Mouse (Mus musculus) frontal cortex, adult 2 months (tissue): ENCODE measurements around the gene Rec8. TPM values are rescaled to one million over a fixed set of nuclear protein-coding genes. Genes with fewer than 3 reads are reported as not detected.
A peak's percentile ranks its signal among the peaks of the same experiment; 100 is the strongest.

ENCODE experiments used
- DNase-seq, 2 experiments: peaks; one replicate each; pipeline ENCODE4 v3.0.0; 2022; ENCODE audit warnings: low spot score in 1 of 2; ENCODE audit errors: extremely low spot score in 1 of 2
- polyA plus RNA-seq: library from polyadenylated mRNA; depleted of rRNA; stranded (reverse); fragments of >200 nt; gene quantifications from 2 replicates; pipeline ENCODE4 v1.2.3, GENCODE M21; 2012

Rec8 gene
- polyA plus RNA-seq, 1 experiment = 17.2 TPM

DNA sequence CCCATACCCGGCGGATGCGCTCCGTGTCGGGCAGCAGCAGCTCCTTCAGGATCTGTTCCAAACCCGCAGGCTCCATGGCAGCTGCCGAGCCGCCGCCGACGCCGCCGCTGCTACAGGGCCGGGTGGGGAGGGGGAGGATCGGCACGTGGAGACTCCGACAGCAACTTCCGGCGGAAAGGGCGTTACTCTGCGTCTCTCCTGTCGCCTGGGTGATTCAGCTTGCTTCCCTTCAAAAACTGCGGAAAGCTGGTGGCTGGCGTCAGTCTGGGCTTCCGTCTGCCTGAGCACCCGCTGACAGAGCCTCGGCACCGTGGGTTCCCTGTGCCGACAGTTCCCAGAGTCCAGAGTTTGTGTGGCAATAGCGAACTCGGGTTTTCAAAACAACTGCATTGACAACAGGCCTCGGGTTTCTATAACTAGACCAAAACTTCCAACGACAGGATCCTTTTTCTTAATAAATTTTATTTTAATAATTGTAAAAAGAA lies 17.7 kb downstream of the Rec8 start, which contains the start of gene Ipo4:
Gene Ipo4, minus strand, starts transcription at position 435 of the 485 bp plus-strand sequence.
- peak; percentile 85 to 93 for DNase-seq

DNA sequence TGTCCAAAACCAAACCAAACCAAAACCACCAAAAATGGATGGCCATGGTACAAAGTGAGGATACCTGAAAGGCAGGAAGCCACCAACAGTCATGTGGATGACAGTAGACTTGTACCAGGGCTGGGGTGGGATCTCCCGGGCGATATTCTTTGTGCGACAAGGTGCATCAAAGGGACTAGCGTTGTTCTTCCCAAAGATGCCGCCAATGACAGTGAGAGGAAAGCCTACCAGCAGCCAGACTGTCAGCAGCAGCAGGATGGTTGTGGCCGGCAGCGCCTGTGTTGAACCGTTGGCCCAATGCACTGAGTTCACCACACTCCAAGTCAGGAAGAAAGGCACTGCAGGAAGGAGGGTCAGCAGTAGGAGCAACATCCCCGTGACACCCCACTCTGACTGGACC lies 20.0 kb downstream of the Rec8 start, which contains the start of gene Gm49378:
Gene Gm49378, minus strand, starts transcription at position 101 of the 400 bp plus-strand sequence.
- no peak for DNase-seq

GRCm38 (mm10) chr14:55640816-55641215 lies 23.0 kb downstream of the Rec8 start:
- no peak for DNase-seq

DNA sequence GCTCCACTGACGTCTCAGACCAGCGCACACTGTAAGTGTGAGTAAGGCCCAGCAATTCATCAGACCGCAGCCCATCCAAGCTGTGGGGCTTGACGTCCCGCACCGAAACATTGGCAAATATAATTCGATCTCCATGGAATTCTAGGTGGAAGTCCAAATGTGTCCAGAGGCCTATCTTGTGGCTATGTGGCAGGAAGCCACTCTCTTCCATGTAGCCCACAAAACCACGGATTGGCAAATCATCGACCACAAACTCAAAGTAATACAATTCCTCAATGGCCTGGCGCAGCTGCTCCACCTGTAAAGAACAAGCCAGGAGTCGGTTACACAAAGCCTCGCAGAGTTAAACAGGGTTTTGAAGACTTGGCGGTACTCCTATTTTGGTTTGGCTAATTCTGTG lies 23.5 kb downstream of the Rec8 start:
- DNase-seq = no peak

GRCm38 (mm10) chr14:55642679-55643059 lies 24.8 kb downstream of the Rec8 start:
- no peak for DNase-seq

GRCm38 (mm10) chr14:55643060-55643907 lies 25.4 kb downstream of the Rec8 start, which contains the start of gene Tm9sf1:
Tm9sf1 (minus strand) TSS chr14:55643806.
- DNase-seq = peak; percentile 59 to 83

DNA sequence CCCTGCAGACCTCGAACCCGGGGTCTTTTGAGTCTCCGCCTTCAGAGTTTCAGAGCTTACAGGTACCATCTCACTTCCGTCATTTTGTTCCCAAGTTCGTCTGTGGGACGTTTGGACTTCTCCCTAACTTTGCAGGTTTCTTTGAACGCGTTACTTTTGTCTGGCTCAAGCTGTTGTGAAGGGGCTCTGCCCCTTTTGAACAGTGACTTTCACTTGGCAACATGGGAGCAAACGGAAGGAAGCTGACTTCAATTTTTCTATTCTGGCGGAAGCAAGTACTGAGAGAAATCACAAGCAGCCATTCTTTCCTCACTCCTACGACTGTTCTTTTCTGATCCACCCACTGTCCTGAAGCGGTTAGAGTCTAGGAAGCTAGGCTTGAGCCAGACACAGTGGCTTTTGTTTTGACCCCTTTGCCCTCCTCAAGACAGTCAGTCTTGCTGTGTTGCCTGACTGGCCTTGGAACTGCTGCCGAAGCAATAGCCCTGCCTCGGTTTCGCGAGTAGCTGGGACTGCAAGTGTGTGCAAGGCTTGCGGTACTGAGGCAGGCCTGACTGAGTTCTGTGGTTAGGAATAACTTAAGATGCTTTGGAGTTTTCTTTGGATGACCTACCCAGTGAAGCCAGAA lies 26.5 kb downstream of the Rec8 start:
- no peak for DNase-seq

- no peak for DNase-seq
Observed at GRCm38 (mm10) chr14:55649884-55650283, 32.0 kb downstream of the Rec8 start, which contains the start of gene Tssk4. Tssk4 (plus strand) TSS chr14:55650184.

DNA sequence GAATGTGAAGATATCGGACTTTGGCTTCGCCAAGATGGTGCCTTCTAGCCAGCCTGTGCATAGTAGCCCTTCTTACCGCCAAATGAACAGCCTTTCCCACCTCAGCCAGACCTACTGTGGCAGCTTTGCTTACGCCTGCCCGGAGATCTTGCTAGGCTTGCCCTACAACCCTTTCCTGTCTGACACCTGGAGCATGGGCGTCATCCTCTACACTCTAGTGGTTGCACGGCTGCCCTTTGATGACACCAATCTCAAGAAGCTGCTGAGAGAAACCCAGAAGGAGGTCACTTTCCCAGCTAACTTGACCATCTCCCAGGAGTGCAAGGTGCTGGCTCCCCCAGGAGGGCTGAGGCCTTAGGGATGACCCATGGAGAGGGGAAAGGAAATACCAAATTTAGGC lies 33.7 kb downstream of the Rec8 start:
- DNase-seq = no peak

DNA sequence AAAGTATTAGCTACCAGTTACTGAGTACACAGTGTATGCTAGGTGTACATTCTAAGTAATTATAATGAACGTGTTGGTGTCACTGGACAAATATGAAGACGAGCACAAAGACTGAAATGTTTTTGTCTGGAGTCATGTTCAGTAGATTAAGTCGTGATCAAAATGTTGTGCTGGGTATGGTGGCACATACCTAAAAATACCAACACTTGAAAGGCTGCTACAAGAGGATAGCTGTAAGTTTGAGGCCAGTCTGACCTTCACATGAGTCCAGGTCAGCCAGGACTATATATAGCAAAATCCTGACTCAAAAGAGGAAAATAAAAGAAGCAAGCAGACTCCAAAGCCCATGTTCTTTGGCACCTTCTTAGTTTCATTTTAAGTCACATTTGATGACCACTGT lies 39.1 kb downstream of the Rec8 start:
- no peak for DNase-seq

GRCm38 (mm10) chr14:55658011-55658410 lies 40.2 kb downstream of the Rec8 start:
- no peak for DNase-seq

- peak; percentile 66 to 87 for DNase-seq
Observed at GRCm38 (mm10) chr14:55659960-55660573, 42.2 kb downstream of the Rec8 start, which contains the start of gene Mdp1. Mdp1 (minus strand) TSS chr14:55660508.

GRCm38 (mm10) chr14:55660636-55661035 lies 42.8 kb downstream of the Rec8 start:
- no peak for DNase-seq

DNA sequence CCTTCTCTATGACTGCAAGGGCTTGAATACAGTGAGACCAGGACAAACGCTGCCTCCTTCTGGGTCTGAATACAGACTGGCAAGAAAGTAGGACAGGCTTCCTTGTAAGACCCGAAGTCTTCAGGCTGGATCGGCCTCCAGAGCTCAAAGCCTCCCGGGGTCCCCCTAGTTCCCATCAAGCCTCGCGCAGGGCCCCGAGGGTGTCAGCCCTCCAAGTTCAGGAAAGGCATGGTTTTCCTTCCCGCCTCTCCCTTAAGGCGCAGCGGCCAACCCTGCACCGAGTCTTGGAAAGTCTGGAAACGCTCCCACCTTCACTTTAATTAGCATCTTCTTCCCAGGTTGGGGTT lies 53.6 kb downstream of the Rec8 start:
- peak in 1 of 2 experiments; percentile 44 for DNase-seq

- peak; percentile 96 for DNase-seq
Observed at GRCm38 (mm10) chr14:55671833-55672740, 54.2 kb downstream of the Rec8 start, which contains the start of the genes Gmpr2 and Nedd8. Gmpr2 (plus strand) TSS chr14:55671941. Nedd8 (minus strand) TSS chr14:55672124.

DNA sequence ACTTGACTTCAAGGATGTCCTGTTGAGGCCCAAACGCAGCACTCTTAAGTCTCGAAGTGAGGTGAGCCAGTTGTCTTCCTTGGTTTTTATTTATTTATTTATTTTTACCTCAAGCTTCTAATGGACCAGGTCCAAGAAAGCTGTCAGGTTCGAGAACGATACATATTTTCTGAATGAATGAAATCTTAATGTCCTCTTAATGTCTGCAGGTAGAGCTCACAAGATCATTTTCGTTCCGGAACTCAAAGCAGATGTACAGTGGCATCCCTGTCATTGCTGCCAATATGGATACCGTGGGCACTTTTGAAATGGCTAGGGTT lies 54.9 kb downstream of the Rec8 start:
- DNase-seq = no peak
